Mouse (Mus musculus) hindbrain, embryonic 12.5 days (tissue): ENCODE data around the gene Sema5a. TPM values are rescaled to one million over a fixed set of nuclear protein-coding genes. Genes with fewer than 3 reads are reported as not detected.

ENCODE experiments used
- ATAC-seq: fragments of 200-750 bp; cut with Nextera tagmentation; 2 replicates; pipeline ENCODE4 v1.8.0; 2017; ENCODE audit warnings: moderate TSS enrichment; ENCODE audit not compliant: low FRiP score
- H3K27ac ChIP-seq: fragments of 300-500 bp; sonication (generic); 2 replicates; pipeline ENCODE4 v1.5.1; 2016; ENCODE audit warnings: mild to moderate bottlenecking
- H3K27me3 ChIP-seq: fragments of 300-500 bp; sonication (generic); 2 replicates; pipeline ENCODE4 v1.6.1; 2016; ENCODE audit warnings: mild to moderate bottlenecking
- H3K36me3 ChIP-seq: fragments of 300-500 bp; sonication (generic); 2 replicates; pipeline ENCODE4 v1.6.1; 2016; ENCODE audit warnings: mild to moderate bottlenecking
- H3K4me1 ChIP-seq: fragments of 300-500 bp; sonication (generic); 2 replicates; pipeline ENCODE4 v1.6.1; 2016
- H3K4me2 ChIP-seq: fragments of 300-500 bp; sonication (generic); replicated peaks from 2 replicates; pipeline ENCODE4 v1.6.1; 2016; ENCODE audit warnings: mild to moderate bottlenecking
- H3K4me3 ChIP-seq: fragments of 300-500 bp; sonication (generic); 2 replicates; pipeline ENCODE4 v1.5.1; 2016; ENCODE audit warnings: mild to moderate bottlenecking
- H3K9ac ChIP-seq: fragments of 300-500 bp; sonication (generic); 2 replicates; pipeline ENCODE4 v1.6.1; 2016; ENCODE audit warnings: mild to moderate bottlenecking, moderate library complexity
- H3K9me3 ChIP-seq: fragments of 300-500 bp; sonication (generic); replicated peaks from 2 replicates; pipeline ENCODE4 v1.6.1; 2016; ENCODE audit warnings: mild to moderate bottlenecking
- WGBS: fragments of 180-500 bp; shearing (Covaris S2); methylation state at CpG from one replicate; pipeline ENCODE4 v1.1.7; 2016; 5-methylcytosine and 5-hydroxymethylcytosine counted together
- polyA plus RNA-seq: library from polyadenylated mRNA; unstranded; fragments of >200 nt; fragmentation: Nextera tagmentation; extraction: Ambion mirVana; gene quantifications from 2 replicates; pipeline ENCODE4 v1.2.1, GENCODE M21; 2016

Gene Sema5a
- polyA plus RNA-seq, 1 experiment from 2014 or later, result 11.2 TPM

DNA sequence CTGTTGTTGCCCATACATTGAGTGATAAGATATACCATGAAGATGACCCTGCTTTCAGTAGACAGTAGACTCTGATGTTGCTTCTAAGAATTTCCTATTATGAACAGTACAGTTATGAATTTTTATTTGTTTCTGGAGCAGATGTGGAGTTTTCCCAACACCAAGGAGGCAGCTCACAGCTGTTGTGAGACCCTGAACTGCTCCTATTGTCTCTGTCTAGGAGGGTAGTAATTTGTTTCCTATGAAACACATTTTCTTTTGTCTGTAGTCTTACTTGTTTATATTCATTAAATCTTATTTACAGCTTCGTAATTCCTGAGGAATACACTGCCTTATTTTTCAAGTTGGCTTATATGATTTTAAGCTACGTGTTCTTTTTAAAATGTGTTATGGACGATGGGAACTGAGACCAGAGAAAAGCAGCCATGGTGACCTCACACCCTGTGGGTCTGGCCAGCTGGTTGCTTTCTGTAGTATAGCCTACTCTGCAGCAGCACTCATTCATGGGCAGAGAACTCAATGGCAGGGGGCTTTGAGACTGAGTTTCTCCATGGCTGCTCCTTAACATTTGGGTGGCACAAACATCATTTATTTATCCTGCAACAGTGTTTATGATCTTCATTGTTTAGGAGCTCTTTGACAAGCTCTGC, 151.8 kb downstream of the Sema5a start:
- no peak overlapping the region for H3K4me3 ChIP-seq
- ATAC-seq, result no peak
- H3K27me3 ChIP-seq, result no peaks in the 10 kb centered on the region
- H3K4me1 ChIP-seq, result no peaks in the 10 kb centered on the region
- H3K27ac ChIP-seq, result no peak overlapping the region
- no peak overlapping the region for H3K9ac ChIP-seq
- no peak overlapping the region for H3K4me2 ChIP-seq
- H3K9me3 ChIP-seq, result no peaks in the 10 kb centered on the region
- no peaks in the 10 kb centered on the region for H3K36me3 ChIP-seq
- WGBS, result 83% methylated on average over 3 of the region's 3 CpGs

DNA sequence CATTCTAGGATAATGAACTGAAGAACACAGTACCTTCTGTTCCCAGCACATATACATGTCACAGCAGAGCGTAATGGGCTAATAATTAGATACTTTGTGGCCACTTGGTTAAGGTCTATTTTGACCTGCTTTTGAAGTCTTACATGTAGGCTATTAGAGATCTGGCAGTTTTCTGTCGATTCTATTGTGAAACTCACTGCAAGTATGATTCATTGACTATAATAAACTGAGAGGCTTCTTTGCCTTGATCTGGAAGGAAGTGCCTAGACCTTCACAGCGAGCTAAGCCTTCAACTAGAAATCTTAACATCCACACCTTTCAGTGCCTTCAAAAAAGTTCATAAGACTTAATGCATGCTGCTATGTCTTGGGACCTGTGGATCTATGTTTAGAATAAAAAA, 152.5 kb downstream of the Sema5a start:
- Histone ChIP-seq H3K9ac (no peak overlapping the region), H3K27ac (no peak overlapping the region), H3K27me3 (no peaks in the 10 kb centered on the region), H3K9me3 (no peaks in the 10 kb centered on the region), H3K4me3 (no peak overlapping the region), H3K4me1 (no peaks in the 10 kb centered on the region), H3K36me3 (no peaks in the 10 kb centered on the region), H3K4me2 (no peak overlapping the region)
- WGBS, result 85% methylated on average over 3 of the region's 3 CpGs
- ATAC-seq, result no peak

DNA sequence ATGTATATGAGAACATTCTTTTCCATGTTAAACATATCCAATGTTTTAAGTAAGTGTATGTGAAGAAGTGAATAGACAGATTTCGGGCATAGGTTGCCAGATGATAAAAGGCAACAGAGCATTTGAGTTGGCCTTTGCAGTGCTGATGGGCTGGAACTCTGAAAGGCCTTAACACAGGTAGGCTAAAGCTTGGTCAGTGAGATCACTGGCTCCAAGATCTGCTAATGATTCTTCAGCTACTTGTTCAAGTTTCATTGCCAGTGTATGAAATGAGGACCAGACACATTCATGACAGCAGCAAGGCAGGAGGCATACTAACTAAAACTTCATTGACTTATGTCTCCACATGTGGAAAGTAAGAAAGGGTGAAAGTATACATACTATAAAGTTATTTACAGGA, 154.1 kb downstream of the Sema5a start:
- no peaks in the 10 kb centered on the region for H3K9me3 ChIP-seq
- ATAC-seq, result no peak
- H3K36me3 ChIP-seq, result no peaks in the 10 kb centered on the region
- 87% methylated on average over 1 of the region's 1 CpGs for WGBS
- no peak overlapping the region for H3K4me2 ChIP-seq
- H3K4me1 ChIP-seq, result no peaks in the 10 kb centered on the region
- H3K27me3 ChIP-seq, result no peaks in the 10 kb centered on the region
- H3K27ac ChIP-seq, result no peak overlapping the region
- no peak overlapping the region for H3K9ac ChIP-seq
- no peak overlapping the region for H3K4me3 ChIP-seq

DNA sequence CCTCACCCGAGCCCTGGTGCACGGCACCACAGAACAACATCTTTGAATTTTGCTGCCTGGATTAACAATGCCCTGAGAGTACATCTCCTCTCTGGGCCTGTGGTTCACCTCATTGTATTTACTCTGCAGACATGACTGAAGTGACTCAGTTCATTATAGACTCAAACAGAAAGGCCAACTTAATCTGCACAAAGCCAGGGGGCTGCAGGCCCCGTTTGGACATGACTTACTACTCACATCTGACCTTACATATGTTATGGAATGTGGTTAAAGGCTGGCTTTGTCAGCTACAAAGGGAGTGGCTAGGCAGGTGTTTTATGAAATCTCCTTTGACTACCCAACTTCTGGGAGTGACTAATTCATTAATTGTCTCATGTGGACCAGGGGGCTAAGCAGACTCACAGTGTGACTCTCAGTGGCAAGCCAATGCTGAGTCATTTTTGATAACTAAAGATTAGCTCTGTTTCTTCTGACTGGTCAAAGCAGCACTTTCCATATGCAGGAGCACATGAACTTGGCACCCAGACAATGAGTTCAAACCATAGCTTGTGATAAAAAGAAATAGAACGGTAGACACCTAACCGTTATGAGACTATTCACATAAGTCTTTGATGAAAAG, 157.4 kb downstream of the Sema5a start:
- H3K4me3 ChIP-seq, result no peak overlapping the region
- no peaks in the 10 kb centered on the region for H3K36me3 ChIP-seq
- WGBS, result 80% methylated on average over 5 of the region's 5 CpGs
- no peaks in the 10 kb centered on the region for H3K27me3 ChIP-seq
- no peak overlapping the region for H3K27ac ChIP-seq
- ATAC-seq, result no peak
- no peak overlapping the region for H3K4me2 ChIP-seq
- no peak overlapping the region for H3K9ac ChIP-seq
- H3K4me1 ChIP-seq, result no peaks in the 10 kb centered on the region
- no peaks in the 10 kb centered on the region for H3K9me3 ChIP-seq

DNA sequence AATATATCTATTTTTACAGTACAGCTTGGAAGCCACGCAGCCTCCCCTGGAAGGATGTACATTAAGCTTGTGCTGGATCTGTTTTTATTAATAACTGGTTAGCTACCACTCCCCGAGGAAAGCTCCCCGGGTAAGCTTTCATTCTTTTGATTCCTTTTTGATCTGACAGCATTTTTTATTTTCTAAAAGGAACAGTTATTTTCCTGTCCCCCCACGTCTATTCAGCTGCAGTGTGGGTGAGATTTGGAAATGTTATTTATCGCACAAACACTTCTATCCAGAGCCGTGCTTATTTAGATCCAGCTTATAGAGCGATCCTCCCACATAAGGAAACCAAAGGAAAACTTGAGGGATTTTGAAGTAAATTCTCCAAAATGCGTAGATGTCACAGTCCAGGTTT, 158.7 kb downstream of the Sema5a start:
- no peaks in the 10 kb centered on the region for H3K4me1 ChIP-seq
- no peaks in the 10 kb centered on the region for H3K27me3 ChIP-seq
- WGBS, result 81% methylated on average over 8 of the region's 8 CpGs
- H3K27ac ChIP-seq, result no peak overlapping the region
- ATAC-seq, result no peak
- no peak overlapping the region for H3K4me2 ChIP-seq
- no peak overlapping the region for H3K9ac ChIP-seq
- H3K4me3 ChIP-seq, result no peak overlapping the region
- H3K9me3 ChIP-seq, result no peaks in the 10 kb centered on the region
- no peaks in the 10 kb centered on the region for H3K36me3 ChIP-seq

DNA sequence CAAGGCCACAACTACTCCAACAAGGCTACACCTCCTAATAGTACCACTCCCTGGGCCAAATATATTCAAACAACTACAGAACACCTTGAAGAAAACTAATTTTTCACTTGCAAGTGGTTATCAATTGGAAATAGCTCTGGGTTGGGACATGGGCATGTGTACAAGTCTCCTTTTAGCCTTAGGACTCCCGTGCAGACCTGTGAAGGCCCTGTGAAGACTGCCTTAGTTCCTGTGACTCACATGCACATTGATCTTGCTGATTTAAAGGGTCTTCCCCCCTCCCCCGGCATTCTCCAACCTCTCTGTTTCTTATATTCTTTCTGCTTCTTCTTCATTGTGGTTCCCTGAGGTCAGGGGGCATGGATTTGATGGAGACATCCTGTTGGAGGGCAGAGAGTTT, 161.8 kb downstream of the Sema5a start:
- H3K27ac ChIP-seq, result no peak overlapping the region
- ATAC-seq, result no peak
- no peak overlapping the region for H3K9ac ChIP-seq
- no peak overlapping the region for H3K4me2 ChIP-seq
- H3K36me3 ChIP-seq, result no peaks in the 10 kb centered on the region
- no peaks in the 10 kb centered on the region for H3K9me3 ChIP-seq
- no peaks in the 10 kb centered on the region for H3K27me3 ChIP-seq
- no peaks in the 10 kb centered on the region for H3K4me1 ChIP-seq
- 89% methylated on average over 2 of the region's 2 CpGs for WGBS
- no peak overlapping the region for H3K4me3 ChIP-seq

DNA sequence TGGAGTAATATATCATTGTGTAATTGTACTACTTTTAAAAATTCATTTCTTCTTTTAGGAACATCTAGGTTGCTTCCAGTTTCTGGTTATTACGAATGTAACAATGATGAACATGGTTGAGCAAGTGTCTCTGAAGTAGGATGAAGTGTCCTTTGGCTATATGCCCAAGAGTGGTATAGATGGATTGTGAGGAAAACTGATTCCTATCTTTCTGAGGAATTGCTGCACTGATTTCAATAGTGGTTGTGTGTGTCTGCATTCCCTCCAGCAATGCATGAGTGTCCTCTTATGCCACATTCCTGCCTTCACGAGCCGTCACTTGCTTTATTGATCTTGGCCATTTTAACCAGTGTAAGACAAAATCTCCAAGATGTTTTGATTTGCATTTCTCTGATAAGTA, 163.2 kb downstream of the Sema5a start:
- Histone ChIP-seq H3K27me3 (no peaks in the 10 kb centered on the region), H3K4me2 (no peak overlapping the region), H3K4me1 (no peaks in the 10 kb centered on the region), H3K4me3 (no peak overlapping the region), H3K9me3 (no peaks in the 10 kb centered on the region), H3K9ac (no peak overlapping the region), H3K36me3 (no peaks in the 10 kb centered on the region), H3K27ac (no peak overlapping the region)
- no peak for ATAC-seq
- WGBS, result 88% methylated on average over 3 of the region's 3 CpGs

DNA sequence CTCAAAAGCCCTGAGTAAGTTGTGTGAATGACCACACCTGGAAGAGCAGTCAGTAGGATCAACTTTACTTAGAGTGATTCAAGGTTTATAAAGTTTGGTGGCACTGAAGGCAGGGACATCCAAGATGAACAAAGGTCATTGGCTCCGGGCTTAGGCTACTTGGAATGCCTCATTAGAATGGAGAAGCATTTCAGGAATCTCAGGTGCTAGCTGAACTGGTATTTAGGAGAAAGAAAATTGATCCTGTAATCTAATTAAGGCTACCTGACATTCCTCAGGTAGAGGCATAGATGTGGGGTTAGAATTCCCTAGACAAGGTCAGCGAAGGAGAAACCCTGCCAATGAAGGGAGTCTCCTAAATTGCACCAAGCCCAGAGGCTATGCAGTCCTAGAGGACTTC, 171.7 kb downstream of the Sema5a start:
- H3K4me3 ChIP-seq, result no peak overlapping the region
- ATAC-seq, result no peak
- H3K9me3 ChIP-seq, result no peaks in the 10 kb centered on the region
- no peaks in the 10 kb centered on the region for H3K27me3 ChIP-seq
- no peak overlapping the region for H3K27ac ChIP-seq
- H3K9ac ChIP-seq, result no peak overlapping the region
- WGBS, result 89% methylated on average over 2 of the region's 2 CpGs
- H3K36me3 ChIP-seq, result no peaks in the 10 kb centered on the region
- H3K4me1 ChIP-seq, result no peaks in the 10 kb centered on the region
- H3K4me2 ChIP-seq, result no peak overlapping the region

DNA sequence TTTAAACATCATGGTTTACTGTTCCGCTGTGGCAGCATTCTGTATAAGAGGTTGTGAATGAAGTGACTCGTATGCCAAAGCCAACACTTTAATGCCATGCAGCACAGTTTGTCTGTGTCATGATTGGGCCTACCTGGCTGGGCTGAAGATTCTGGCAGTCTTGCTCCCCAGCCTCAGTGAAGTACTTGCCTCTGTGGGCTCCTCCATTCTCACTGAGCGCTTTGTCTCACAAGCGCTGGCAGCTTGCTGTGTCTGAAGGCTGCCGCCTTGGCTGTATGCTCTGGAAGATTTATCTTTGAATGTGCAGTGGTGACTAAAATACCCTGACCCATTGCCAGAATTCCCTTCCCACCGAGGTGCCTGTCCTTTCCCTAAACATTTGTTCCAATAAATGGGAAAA, 178.0 kb downstream of the Sema5a start:
- Histone ChIP-seq H3K4me1 (peaks cover 4% of the 10 kb centered on the region; the same call in 1 of the 2 replicates), H3K4me2 (no peak overlapping the region), H3K27ac (no peak overlapping the region), H3K9ac (no peak overlapping the region), H3K9me3 (no peaks in the 10 kb centered on the region), H3K36me3 (no peaks in the 10 kb centered on the region), H3K27me3 (no peaks in the 10 kb centered on the region), H3K4me3 (no peak overlapping the region)
- no peak for ATAC-seq
- 80% methylated on average over 6 of the region's 6 CpGs for WGBS

DNA sequence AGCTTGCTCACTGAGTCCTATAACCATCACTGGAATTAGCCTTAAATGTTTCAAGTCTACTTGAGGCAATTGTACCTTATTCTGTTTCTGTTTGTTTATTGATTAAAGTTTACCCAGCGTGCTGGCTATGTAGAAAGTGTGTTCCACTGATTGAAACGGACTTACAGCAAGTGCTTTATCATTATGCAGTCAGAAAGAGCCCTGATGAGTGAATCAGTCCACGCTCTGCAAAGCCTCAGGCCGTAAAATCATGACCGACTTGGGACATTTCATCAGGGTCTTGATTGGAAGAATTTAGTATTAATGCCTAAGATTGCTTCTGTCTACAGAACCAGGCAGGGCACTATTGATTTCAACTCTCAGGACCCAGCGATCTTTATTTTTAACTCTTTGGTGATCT, 178.5 kb downstream of the Sema5a start:
- H3K9ac ChIP-seq, result no peak overlapping the region
- 76% methylated on average over 6 of the region's 6 CpGs for WGBS
- H3K4me2 ChIP-seq, result no peak overlapping the region
- ATAC-seq, result no peak
- H3K27ac ChIP-seq, result no peak overlapping the region
- H3K27me3 ChIP-seq, result no peaks in the 10 kb centered on the region
- H3K9me3 ChIP-seq, result no peaks in the 10 kb centered on the region
- no peaks in the 10 kb centered on the region for H3K36me3 ChIP-seq
- peaks cover 4% of the 10 kb centered on the region; the same call in 1 of the 2 replicates for H3K4me1 ChIP-seq
- H3K4me3 ChIP-seq, result no peak overlapping the region

DNA sequence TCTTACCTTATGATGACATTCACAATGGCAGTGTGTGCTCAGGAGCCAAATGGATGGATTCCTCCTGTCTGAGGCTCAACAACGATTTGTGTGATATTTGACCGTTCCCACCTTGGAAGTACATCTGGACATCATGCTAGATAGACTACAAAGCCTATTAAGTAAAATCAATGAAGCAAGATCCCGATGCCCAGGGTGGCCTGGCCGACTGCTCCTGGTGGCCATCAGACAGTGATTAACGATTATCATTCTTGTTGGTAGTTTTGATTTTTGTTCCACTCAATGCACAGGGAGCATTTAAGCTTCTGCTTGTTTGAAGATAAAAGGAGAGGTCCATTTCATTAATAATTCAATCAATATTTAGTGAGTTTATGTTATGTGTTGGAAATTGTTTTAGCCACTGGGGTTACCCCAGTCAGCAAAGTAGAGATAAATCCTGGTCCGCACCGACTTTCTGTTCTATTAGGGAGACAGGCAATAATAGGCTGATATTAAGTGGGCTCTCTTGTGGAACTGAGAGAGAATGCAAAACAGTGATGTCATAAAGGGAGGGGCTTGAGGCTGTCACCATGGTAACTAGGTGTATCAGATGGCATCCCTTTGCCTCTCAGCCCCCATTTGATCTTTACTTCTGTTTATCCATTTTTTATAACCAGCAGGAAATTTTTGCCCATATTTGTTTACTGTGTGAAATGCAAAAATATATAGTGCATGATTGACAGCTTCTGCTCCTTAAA, 182.7 kb downstream of the Sema5a start:
- no peak overlapping the region for H3K27ac ChIP-seq
- H3K9ac ChIP-seq, result no peak overlapping the region
- peak; percentile 76 for ATAC-seq
- WGBS, result 59% methylated on average over 7 of the region's 7 CpGs
- peaks cover 4% of the 10 kb centered on the region; the same call in 1 of the 2 replicates for H3K4me1 ChIP-seq
- H3K36me3 ChIP-seq, result no peaks in the 10 kb centered on the region
- no peak overlapping the region for H3K4me2 ChIP-seq
- no peaks in the 10 kb centered on the region for H3K27me3 ChIP-seq
- H3K9me3 ChIP-seq, result no peaks in the 10 kb centered on the region
- no peak overlapping the region for H3K4me3 ChIP-seq

DNA sequence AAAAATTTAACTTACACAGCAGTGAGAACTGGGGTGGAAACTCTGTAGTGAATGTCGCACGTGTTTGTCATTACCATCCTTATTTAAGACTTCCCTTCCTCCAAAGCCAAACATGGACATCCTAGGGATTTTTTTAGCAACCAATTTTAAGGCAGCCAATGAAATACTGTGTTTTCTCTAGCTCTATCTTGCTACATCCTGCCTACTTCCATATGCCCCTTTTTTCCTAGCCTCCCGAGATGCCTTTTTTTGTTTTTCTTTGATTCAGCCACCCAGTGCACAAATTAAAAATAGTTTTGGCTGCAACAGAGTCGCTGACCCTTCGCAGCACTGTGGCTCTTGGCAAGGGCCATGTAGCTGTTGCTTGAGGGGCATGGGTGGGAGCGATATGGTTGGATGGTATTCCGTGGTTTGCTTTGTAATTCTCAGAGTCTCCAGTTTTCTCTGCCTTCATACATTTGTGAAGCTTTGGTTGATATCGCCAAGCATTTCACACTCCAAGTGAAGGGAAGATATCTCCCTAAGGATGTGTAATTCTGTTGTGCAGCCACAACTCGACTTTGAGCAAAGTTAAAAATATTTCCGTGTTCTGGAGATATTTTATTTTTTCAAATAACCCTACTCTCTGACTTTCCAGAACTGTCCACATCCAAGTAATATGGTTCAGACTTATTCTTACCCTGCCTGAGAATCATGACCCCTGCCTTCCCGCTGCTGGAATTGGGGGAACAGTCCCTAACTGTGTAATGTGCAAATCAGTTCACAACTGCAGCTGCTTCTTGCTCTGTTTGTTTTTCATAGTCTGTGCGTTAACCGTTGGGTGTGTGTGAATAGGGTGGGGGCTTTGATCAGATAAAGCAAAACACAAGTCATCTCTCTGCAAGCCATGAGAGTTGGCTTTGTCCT, 188.6 kb downstream of the Sema5a start:
- Histone ChIP-seq H3K9ac (no peak overlapping the region), H3K4me2 (no peak overlapping the region), H3K27ac (no peak overlapping the region), H3K9me3 (no peaks in the 10 kb centered on the region), H3K27me3 (no peaks in the 10 kb centered on the region), H3K4me1 (peaks cover 5% of the 10 kb centered on the region), H3K36me3 (no peaks in the 10 kb centered on the region), H3K4me3 (no peak overlapping the region)
- peak; percentile 68 for ATAC-seq
- 54% methylated on average over 13 of the region's 13 CpGs for WGBS
